Mouse (Mus musculus): ENCODE data around the gene Pou2f2. TPM values are rescaled to one million over a fixed set of nuclear protein-coding genes. Genes with fewer than 3 reads are reported as not detected.

The Pou2f2 gene
- polyA plus RNA-seq, 1 experiment from 2014 or later, result 0.52 TPM

DNA sequence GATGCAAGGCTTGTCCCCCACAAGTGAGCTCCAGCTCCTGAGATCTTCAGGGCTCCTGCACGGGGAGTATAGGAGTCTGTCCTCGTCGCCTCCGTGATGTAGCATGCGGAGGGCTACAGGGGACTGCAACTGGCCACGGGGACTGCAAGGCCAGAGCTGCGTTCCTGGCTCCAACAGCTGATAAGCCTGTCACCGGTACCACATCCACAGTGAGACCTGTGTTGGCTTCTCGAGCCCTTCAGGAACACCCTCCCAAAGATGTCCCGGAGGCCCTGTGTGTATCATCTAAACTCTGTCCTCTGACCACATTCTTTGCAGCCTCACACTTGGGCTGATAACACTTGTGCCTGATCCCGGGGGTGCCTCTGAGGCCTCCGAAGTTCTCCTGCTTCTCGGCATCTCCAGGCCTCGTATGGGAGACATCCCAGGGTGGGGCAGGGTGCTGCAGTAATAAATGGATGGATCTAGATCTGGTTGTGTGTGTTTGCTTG is 23.3 kb downstream of the Pou2f2 start:
- no peak overlapping the region for H3K4me2 ChIP-seq (replicated peaks; ENCODE audit: low read depth)
- H3K36me3 ChIP-seq (ENCODE audit: control insufficient read depth, insufficient read depth, low read length), result no peaks in the 10 kb centered on the region
- H3K9ac ChIP-seq (ENCODE audit: low read length), result no peak overlapping the region
- WGBS, result 24% methylated on average over 14 of the region's 14 CpGs
- H3K4me1 ChIP-seq (replicated peaks; ENCODE audit: control insufficient read depth, insufficient read depth), result no peaks in the 10 kb centered on the region
- DNase-seq (ENCODE audit: low spot score) (no peak), ATAC-seq (ENCODE audit: low FRiP score, low TSS enrichment) (no peak)
- H3K27me3 ChIP-seq (ENCODE audit: control insufficient read depth, insufficient read depth, low read length), result no peaks in the 10 kb centered on the region
- no peak overlapping the region for H3K27ac ChIP-seq (replicated peaks)
- TF ChIP-seq CTCF (IDR thresholded peaks at IDR 0.05; ENCODE audit: low read depth), result no peak
- no peak for TF ChIP-seq EP300 (optimal IDR thresholded peaks at IDR 0.05)
- H3K9me3 ChIP-seq (ENCODE audit: control insufficient read depth, low read length), result no peaks in the 10 kb centered on the region
- H3K4me3 ChIP-seq (ENCODE audit: low read depth, low read length), result no peak overlapping the region

DNA sequence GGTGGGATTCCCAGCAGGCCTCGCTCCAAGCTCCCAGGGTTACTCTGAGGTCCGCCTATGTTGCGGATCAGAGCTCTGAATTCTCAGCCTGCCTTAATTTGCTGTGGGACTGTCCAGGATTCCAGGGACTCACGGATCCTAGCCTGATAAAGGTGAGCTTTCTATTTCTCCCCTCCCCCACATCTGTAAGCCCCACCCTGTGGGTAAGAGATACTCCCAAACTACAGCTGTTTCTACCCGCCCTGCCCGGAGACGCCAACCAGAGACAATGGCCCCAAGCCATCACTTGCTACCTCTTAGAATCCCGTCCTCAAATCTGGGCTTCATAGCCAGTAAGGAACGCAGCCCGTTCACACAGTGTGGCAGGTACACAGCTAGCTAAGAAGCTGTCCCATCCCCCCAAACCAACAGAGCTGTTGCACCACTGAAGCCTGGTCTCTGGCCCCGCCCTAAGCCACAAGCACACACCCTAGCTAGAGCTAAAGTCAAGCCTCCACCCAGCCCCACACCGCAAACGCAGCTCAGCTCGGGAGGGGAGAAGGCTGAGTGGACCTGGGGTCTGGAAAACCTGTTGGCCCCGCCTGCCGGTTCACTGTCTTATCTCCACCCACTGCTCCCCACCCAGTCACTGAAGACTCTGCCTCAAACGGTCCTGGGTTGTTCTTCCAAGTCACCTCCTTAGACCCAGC is 23.9 kb downstream of the Pou2f2 start:
- Histone ChIP-seq H3K27ac (replicated peaks) (no peak overlapping the region), H3K9ac (ENCODE audit: low read length) (no peak overlapping the region), H3K9me3 (ENCODE audit: control insufficient read depth, low read length) (no peaks in the 10 kb centered on the region), H3K36me3 (ENCODE audit: control insufficient read depth, insufficient read depth, low read length) (no peaks in the 10 kb centered on the region), H3K4me2 (replicated peaks; ENCODE audit: low read depth) (no peak overlapping the region; the same call in 1 of the 2 replicates), H3K4me1 (replicated peaks; ENCODE audit: control insufficient read depth, insufficient read depth) (no peaks in the 10 kb centered on the region), H3K4me3 (ENCODE audit: low read depth, low read length) (no peak overlapping the region), H3K27me3 (ENCODE audit: control insufficient read depth, insufficient read depth, low read length) (no peaks in the 10 kb centered on the region)
- ATAC-seq (ENCODE audit: low FRiP score, low TSS enrichment), result peak; percentile 91; the same call in 1 of the 2 replicates
- TF ChIP-seq CTCF (IDR thresholded peaks at IDR 0.05; ENCODE audit: low read depth) (no peak), EP300 (optimal IDR thresholded peaks at IDR 0.05) (no peak)
- peak; percentile 79 for DNase-seq (ENCODE audit: low spot score)
- 8% methylated on average over 15 of the region's 17 CpGs for WGBS

DNA sequence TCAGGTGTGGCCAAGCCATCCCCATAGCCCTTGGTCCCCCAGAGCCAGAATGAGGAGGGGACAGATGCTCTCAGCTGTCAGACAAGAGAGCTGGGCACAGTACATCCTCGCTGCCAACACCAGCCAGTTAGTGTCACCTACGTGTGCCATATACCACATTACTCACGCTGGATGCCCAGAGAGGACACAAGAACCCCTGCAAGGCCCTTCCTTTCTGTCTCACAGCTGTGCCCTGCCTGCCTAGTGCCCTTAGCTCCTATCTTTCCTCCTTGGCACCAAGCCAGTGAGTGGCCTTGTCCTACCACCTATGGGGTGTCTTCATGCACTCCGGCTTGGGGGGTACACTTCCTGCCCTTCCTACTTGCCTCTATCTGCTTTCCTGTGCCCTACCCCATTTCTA is 24.9 kb downstream of the Pou2f2 start:
- Histone ChIP-seq H3K27ac (replicated peaks) (no peak overlapping the region), H3K9ac (ENCODE audit: low read length) (no peak overlapping the region), H3K4me1 (replicated peaks; ENCODE audit: control insufficient read depth, insufficient read depth) (no peaks in the 10 kb centered on the region), H3K4me2 (replicated peaks; ENCODE audit: low read depth) (no peak overlapping the region), H3K27me3 (ENCODE audit: control insufficient read depth, insufficient read depth, low read length) (no peaks in the 10 kb centered on the region), H3K9me3 (ENCODE audit: control insufficient read depth, low read length) (no peaks in the 10 kb centered on the region), H3K36me3 (ENCODE audit: control insufficient read depth, insufficient read depth, low read length) (no peaks in the 10 kb centered on the region), H3K4me3 (ENCODE audit: low read depth, low read length) (no peak overlapping the region)
- 70% methylated on average over 4 of the region's 4 CpGs for WGBS
- ATAC-seq (ENCODE audit: low FRiP score, low TSS enrichment), result no peak
- DNase-seq (ENCODE audit: low spot score), result no peak
- no peak for TF ChIP-seq EP300 (optimal IDR thresholded peaks at IDR 0.05)
- TF ChIP-seq CTCF (IDR thresholded peaks at IDR 0.05; ENCODE audit: low read depth), result no peak

DNA sequence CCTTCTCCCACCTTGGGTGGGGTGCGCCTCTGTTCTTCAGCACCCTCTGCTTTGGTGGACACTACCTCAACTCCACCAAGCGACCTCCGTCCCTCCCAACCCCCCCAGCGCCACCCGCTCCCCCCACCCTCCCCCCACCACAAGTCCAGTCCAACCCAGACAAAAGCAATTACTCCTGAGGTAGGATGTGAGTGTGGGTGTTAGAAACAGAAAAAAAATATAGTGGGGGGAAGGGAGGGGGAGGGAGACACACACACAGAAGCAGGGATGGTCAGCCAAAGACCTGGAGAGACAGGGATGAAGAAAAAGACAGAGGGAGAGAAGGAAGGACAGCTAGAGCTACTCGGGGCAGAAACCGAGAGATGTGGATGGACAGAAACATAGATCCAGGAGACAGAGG is 25.7 kb downstream of the Pou2f2 start:
- 33% methylated on average over 7 of the region's 7 CpGs for WGBS
- Histone ChIP-seq H3K36me3 (ENCODE audit: control insufficient read depth, insufficient read depth, low read length) (no peaks in the 10 kb centered on the region), H3K9me3 (ENCODE audit: control insufficient read depth, low read length) (no peaks in the 10 kb centered on the region), H3K4me2 (replicated peaks; ENCODE audit: low read depth) (no peak overlapping the region), H3K27me3 (ENCODE audit: control insufficient read depth, insufficient read depth, low read length) (no peaks in the 10 kb centered on the region), H3K27ac (replicated peaks) (no peak overlapping the region), H3K9ac (ENCODE audit: low read length) (no peak overlapping the region), H3K4me3 (ENCODE audit: low read depth, low read length) (no peak overlapping the region), H3K4me1 (replicated peaks; ENCODE audit: control insufficient read depth, insufficient read depth) (no peaks in the 10 kb centered on the region)
- TF ChIP-seq EP300 (optimal IDR thresholded peaks at IDR 0.05) (no peak), CTCF (IDR thresholded peaks at IDR 0.05; ENCODE audit: low read depth) (no peak)
- DNase-seq (ENCODE audit: low spot score), result no peak
- ATAC-seq (ENCODE audit: low FRiP score, low TSS enrichment), result no peak

DNA sequence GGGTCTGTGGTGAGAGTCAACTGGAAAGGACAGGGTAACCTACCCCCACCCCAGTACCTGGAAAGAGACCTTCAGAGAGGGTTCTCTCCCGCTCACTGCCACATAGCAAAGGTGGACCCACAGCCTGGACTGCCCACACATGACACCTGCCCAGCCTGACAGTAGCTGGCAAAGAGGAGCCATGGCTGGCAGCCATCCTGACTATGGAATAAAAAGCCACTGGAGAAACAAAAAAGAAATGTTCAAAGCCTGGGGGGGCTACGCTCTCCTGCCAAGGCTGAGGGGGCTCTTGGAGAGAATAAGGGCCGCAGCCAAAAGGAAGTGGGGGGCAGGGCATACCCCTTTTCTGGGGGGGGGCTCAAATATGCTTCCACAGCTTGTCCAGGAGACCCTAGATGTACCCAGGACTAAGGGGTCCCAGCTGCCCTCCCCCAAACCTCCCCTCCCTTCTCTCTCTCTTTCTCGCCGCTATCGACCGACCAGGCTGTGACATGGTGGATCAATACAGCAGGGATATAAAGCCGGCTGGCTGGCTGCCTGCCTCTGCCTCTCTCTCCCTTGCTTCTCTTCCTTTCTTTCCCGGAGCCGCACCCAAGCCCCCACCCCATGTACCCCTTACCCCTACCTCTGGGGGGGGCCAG is 27.5 kb downstream of the Pou2f2 start:
- H3K4me1 ChIP-seq (replicated peaks; ENCODE audit: control insufficient read depth, insufficient read depth), result no peaks in the 10 kb centered on the region
- H3K4me2 ChIP-seq (replicated peaks; ENCODE audit: low read depth), result no peak overlapping the region
- H3K27ac ChIP-seq (replicated peaks), result no peak overlapping the region
- ATAC-seq (ENCODE audit: low FRiP score, low TSS enrichment) (no peak), DNase-seq (ENCODE audit: low spot score) (no peak)
- no peaks in the 10 kb centered on the region for H3K36me3 ChIP-seq (ENCODE audit: control insufficient read depth, insufficient read depth, low read length)
- no peak overlapping the region for H3K4me3 ChIP-seq (ENCODE audit: low read depth, low read length)
- WGBS, result 38% methylated on average over 8 of the region's 10 CpGs
- TF ChIP-seq EP300 (optimal IDR thresholded peaks at IDR 0.05) (no peak), CTCF (IDR thresholded peaks at IDR 0.05; ENCODE audit: low read depth) (no peak)
- no peaks in the 10 kb centered on the region for H3K9me3 ChIP-seq (ENCODE audit: control insufficient read depth, low read length)
- no peaks in the 10 kb centered on the region for H3K27me3 ChIP-seq (ENCODE audit: control insufficient read depth, insufficient read depth, low read length)
- H3K9ac ChIP-seq (ENCODE audit: low read length), result no peak overlapping the region

DNA sequence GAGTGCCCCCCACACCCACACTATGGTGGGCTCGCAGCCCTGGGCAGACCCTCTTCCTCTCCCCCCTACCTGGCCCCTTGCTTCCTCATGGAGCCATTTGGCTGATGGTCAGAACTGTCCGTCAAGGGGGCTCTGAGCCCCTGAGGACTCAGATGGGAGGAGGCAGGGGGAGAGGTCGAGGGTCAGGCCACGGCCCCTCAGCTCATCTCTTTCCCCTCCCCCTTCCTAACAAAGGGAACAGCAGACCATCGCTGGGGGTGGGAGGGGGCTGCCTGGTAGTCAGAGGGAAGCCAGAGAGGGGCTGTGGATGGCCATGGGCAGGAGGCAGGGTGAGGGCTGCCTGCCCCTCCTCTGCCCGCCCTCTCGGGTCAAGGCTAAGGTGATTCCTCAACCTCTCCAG is 28.5 kb downstream of the Pou2f2 start:
- Histone ChIP-seq H3K36me3 (ENCODE audit: control insufficient read depth, insufficient read depth, low read length) (no peaks in the 10 kb centered on the region), H3K4me3 (ENCODE audit: low read depth, low read length) (no peak overlapping the region), H3K9me3 (ENCODE audit: control insufficient read depth, low read length) (no peaks in the 10 kb centered on the region), H3K4me2 (replicated peaks; ENCODE audit: low read depth) (no peak overlapping the region), H3K4me1 (replicated peaks; ENCODE audit: control insufficient read depth, insufficient read depth) (no peaks in the 10 kb centered on the region), H3K9ac (ENCODE audit: low read length) (no peak overlapping the region), H3K27me3 (ENCODE audit: control insufficient read depth, insufficient read depth, low read length) (no peaks in the 10 kb centered on the region), H3K27ac (replicated peaks) (no peak overlapping the region)
- DNase-seq (ENCODE audit: low spot score) (no peak), ATAC-seq (ENCODE audit: low FRiP score, low TSS enrichment) (no peak)
- no peak for TF ChIP-seq EP300 (optimal IDR thresholded peaks at IDR 0.05)
- no peak for TF ChIP-seq CTCF (IDR thresholded peaks at IDR 0.05; ENCODE audit: low read depth)
- WGBS, result 2% methylated on average over 7 of the region's 7 CpGs
